ENCODE assay signal across 9 mouse cellular contexts in genomic region chr2:148851116-148851906, GRCm38 (mm10). TPM values are rescaled to one million over a fixed set of nuclear protein-coding genes. Genes with fewer than 3 reads are reported as not detected.
DNase-seq lines count a peak whose midpoint lies in the region; ATAC-seq and TF ChIP-seq lines count a peak whose summit lies in the region.
"Had no signal": no experiment of that assay in that cellular context is flagged by ENCODE, and none has a peak within 500 bp of the region (broad histone marks: within the 10 kb centered on the region; RNA-seq: fewer than 3 reads in every experiment).

No protein-coding gene starts in this region.

- H3K4me1 ChIP-seq in E14TG2a.4 (replicated peaks; ENCODE audit: low read depth, low read length), result no peaks in the 10 kb centered on the region
- no peaks in the 10 kb centered on the region for H3K4me1 ChIP-seq in forebrain, embryonic 13.5 days
- peaks cover under 1% of the 10 kb centered on the region; the same call in 1 of the 2 replicates for H3K4me1 ChIP-seq in heart, postnatal 0 days (ENCODE audit: control insufficient read depth, insufficient read depth)
- H3K4me1 ChIP-seq in liver, embryonic 13.5 days (replicated peaks), result no peaks in the 10 kb centered on the region
- no peaks in the 10 kb centered on the region for H3K4me1 ChIP-seq in stomach, embryonic 14.5 days (ENCODE audit: control insufficient read depth, insufficient read depth, low read length)

- TF ChIP-seq EP300 in heart, postnatal 0 days (IDR thresholded peaks at IDR 0.05; ENCODE audit: low read depth), result no peak

- H3K36me3 ChIP-seq in E14TG2a.4 (ENCODE audit: insufficient read depth, low read length), result no peaks in the 10 kb centered on the region
- no peaks in the 10 kb centered on the region for H3K36me3 ChIP-seq in forebrain, embryonic 13.5 days (ENCODE audit: poor library complexity, severe bottlenecking)
- no peaks in the 10 kb centered on the region for H3K36me3 ChIP-seq in heart, postnatal 0 days (replicated peaks; ENCODE audit: control insufficient read depth, insufficient read depth, low read length)
- no peaks in the 10 kb centered on the region for H3K36me3 ChIP-seq in liver, embryonic 13.5 days
- H3K36me3 ChIP-seq in stomach, embryonic 14.5 days (ENCODE audit: control insufficient read depth, insufficient read depth, low read length), result no peaks in the 10 kb centered on the region

- DNase-seq in c-Kit-positive CD71-positive TER-119-positive erythroid progenitor cells, embryonic 14.5 days (ENCODE audit: low spot score), result peak; percentile 55
- DNase-seq in heart, postnatal 0 days (ENCODE audit: low spot score), result peak; percentile 79
- peak; percentile 67 to 90 for DNase-seq in kidney, postnatal 25 days
- DNase-seq in liver, embryonic 13.5 days, result peak; percentile 17
- peak; percentile 1 to 63 for DNase-seq in natural killer cell, adult 2 months (ENCODE audit: low spot score in 2 of 2)

- no peak overlapping the region for H3K4me3 ChIP-seq in E14TG2a.4 (replicated peaks; ENCODE audit: low read length)
- H3K4me3 ChIP-seq in forebrain, embryonic 13.5 days, result no peak overlapping the region
- H3K4me3 ChIP-seq in heart, postnatal 0 days (ENCODE audit: low read depth, low read length), result no peak overlapping the region
- H3K4me3 ChIP-seq in liver, embryonic 13.5 days (replicated peaks), result no peak overlapping the region
- H3K4me3 ChIP-seq in stomach, embryonic 14.5 days (ENCODE audit: low read depth, low read length), result no peak overlapping the region

- H3K4me2 ChIP-seq in forebrain, embryonic 13.5 days, result no peak overlapping the region
- no peak overlapping the region for H3K4me2 ChIP-seq in heart, postnatal 0 days (ENCODE audit: low read depth, low read length)
- no peak overlapping the region for H3K4me2 ChIP-seq in liver, embryonic 13.5 days
- no peak overlapping the region for H3K4me2 ChIP-seq in stomach, embryonic 14.5 days (replicated peaks; ENCODE audit: low read depth, low read length)

- ATAC-seq in forebrain, embryonic 13.5 days, result peak; percentile 80
- ATAC-seq in heart, postnatal 0 days (ENCODE audit: insufficient read depth, low read depth), result peak; percentile 67
- ATAC-seq in liver, embryonic 13.5 days (ENCODE audit: low read depth), result peak; percentile 55
- ATAC-seq in stomach, embryonic 14.5 days (ENCODE audit: insufficient number of reproducible peaks, insufficient read depth, low FRiP score, low read depth), result peak; percentile 65; the same call in 1 of the 2 replicates

- no peak overlapping the region for H3K9ac ChIP-seq in forebrain, embryonic 13.5 days
- H3K9ac ChIP-seq in heart, postnatal 0 days (replicated peaks; ENCODE audit: low read depth, low read length), result no peak overlapping the region
- H3K9ac ChIP-seq in liver, embryonic 13.5 days, result no peak overlapping the region
- H3K9ac ChIP-seq in stomach, embryonic 14.5 days (replicated peaks; ENCODE audit: low read depth, low read length), result no peak overlapping the region

- no peaks in the 10 kb centered on the region for H3K27me3 ChIP-seq in E14TG2a.4 (ENCODE audit: insufficient read depth, low read length)
- H3K27me3 ChIP-seq in forebrain, embryonic 13.5 days, result no peaks in the 10 kb centered on the region
- no peaks in the 10 kb centered on the region for H3K27me3 ChIP-seq in heart, postnatal 0 days (ENCODE audit: control insufficient read depth, insufficient read depth, low read length)
- no peaks in the 10 kb centered on the region for H3K27me3 ChIP-seq in liver, embryonic 13.5 days
- H3K27me3 ChIP-seq in stomach, embryonic 14.5 days (ENCODE audit: control insufficient read depth, insufficient read depth, low read length), result no peaks in the 10 kb centered on the region

- WGBS in forebrain, embryonic 13.5 days, result 44% methylated on average over 8 of the region's 8 CpGs
- 37% methylated on average over 8 of the region's 8 CpGs for WGBS in heart, postnatal 0 days
- WGBS in liver, embryonic 13.5 days (ENCODE audit: insufficient replicate concordance), result 35% methylated on average over 8 of the region's 8 CpGs
- WGBS in stomach, embryonic 14.5 days, result 46% methylated on average over 8 of the region's 8 CpGs

- peak; percentile 62 for TF ChIP-seq CTCF in E14TG2a.4 (conservative IDR thresholded peaks at IDR 0.05; ENCODE audit: low read length)
- TF ChIP-seq CTCF in heart, postnatal 0 days (IDR thresholded peaks at IDR 0.05; ENCODE audit: low read depth), result peak; percentile 92

- peaks cover 9% of the 10 kb centered on the region; the same call in 1 of the 2 replicates for H3K9me3 ChIP-seq in E14TG2a.4 (ENCODE audit: low read length)
- H3K9me3 ChIP-seq in forebrain, embryonic 13.5 days (replicated peaks), result no peaks in the 10 kb centered on the region
- no peaks in the 10 kb centered on the region for H3K9me3 ChIP-seq in heart, postnatal 0 days (replicated peaks; ENCODE audit: control insufficient read depth, low read length)
- no peaks in the 10 kb centered on the region for H3K9me3 ChIP-seq in liver, embryonic 13.5 days (replicated peaks)
- H3K9me3 ChIP-seq in stomach, embryonic 14.5 days (ENCODE audit: control insufficient read depth, low read depth, low read length), result no peaks in the 10 kb centered on the region

- no peak overlapping the region for H3K27ac ChIP-seq in forebrain, embryonic 13.5 days
- no peak overlapping the region for H3K27ac ChIP-seq in heart, postnatal 0 days (ENCODE audit: low read depth)
- H3K27ac ChIP-seq in liver, embryonic 13.5 days, result no peak overlapping the region
- H3K27ac ChIP-seq in stomach, embryonic 14.5 days (ENCODE audit: low read length), result no peak overlapping the region

RNA-seq across cellular contexts. Expression of gene 9230104L09Rik, which starts 13.5 kb away (rescaled TPM):
- not detected in 2 replicates for polyA plus RNA-seq in forebrain, embryonic 13.5 days (2015; fragmentation: Nextera tagmentation; extraction: Ambion mirVana)
- not detected in 2 replicates for total RNA-seq in heart, postnatal 0 days (2014; rRNA removed; ENCODE audit: low replicate concordance)
- 0.98 and 1.5 TPM in 2 replicates for polyA plus RNA-seq in heart, postnatal 0 days (2015; fragmentation: Nextera tagmentation; extraction: Ambion mirVana)
- polyA plus RNA-seq in liver, embryonic 13.5 days (2015; fragmentation: Nextera tagmentation; extraction: Ambion mirVana), result not detected in 2 replicates
- not detected in 2 replicates for polyA plus RNA-seq in stomach, embryonic 14.5 days (2014; fragmentation: Nextera tagmentation; extraction: Ambion mirVana)

RNA-seq across cellular contexts. Expression of gene Cst9, which starts 16.4 kb away (rescaled TPM):
- polyA plus RNA-seq in forebrain, embryonic 13.5 days (2015; fragmentation: Nextera tagmentation; extraction: Ambion mirVana), result not detected in 2 replicates
- 6.6 TPM in 1 of 2 replicates, not detected in the other for total RNA-seq in heart, postnatal 0 days (2014; rRNA removed; ENCODE audit: low replicate concordance)
- 14.8 and 16.8 TPM in 2 replicates for polyA plus RNA-seq in heart, postnatal 0 days (2015; fragmentation: Nextera tagmentation; extraction: Ambion mirVana)
- polyA plus RNA-seq in liver, embryonic 13.5 days (2015; fragmentation: Nextera tagmentation; extraction: Ambion mirVana), result 0.28 and 0.40 TPM in 2 replicates
- not detected in 2 replicates for polyA plus RNA-seq in stomach, embryonic 14.5 days (2014; fragmentation: Nextera tagmentation; extraction: Ambion mirVana)

RNA-seq across cellular contexts. Expression of gene Cst3, which starts 24.2 kb away (rescaled TPM):
- polyA plus RNA-seq in forebrain, embryonic 13.5 days (2015; fragmentation: Nextera tagmentation; extraction: Ambion mirVana), result 414 and 419 TPM in 2 replicates
- total RNA-seq in heart, postnatal 0 days (2014; rRNA removed; ENCODE audit: low replicate concordance), result 499 and 550 TPM in 2 replicates
- 883 and 898 TPM in 2 replicates for polyA plus RNA-seq in heart, postnatal 0 days (2015; fragmentation: Nextera tagmentation; extraction: Ambion mirVana)
- polyA plus RNA-seq in liver, embryonic 13.5 days (2015; fragmentation: Nextera tagmentation; extraction: Ambion mirVana), result 128 and 144 TPM in 2 replicates
- polyA plus RNA-seq in stomach, embryonic 14.5 days (2014; fragmentation: Nextera tagmentation; extraction: Ambion mirVana), result 533 and 548 TPM in 2 replicates

RNA-seq across cellular contexts. Expression of gene Cst13, which starts 31.4 kb away (rescaled TPM):
- polyA plus RNA-seq in forebrain, embryonic 13.5 days (2015; fragmentation: Nextera tagmentation; extraction: Ambion mirVana), result not detected in 2 replicates
- not detected in 2 replicates for total RNA-seq in heart, postnatal 0 days (2014; rRNA removed; ENCODE audit: low replicate concordance)
- polyA plus RNA-seq in heart, postnatal 0 days (2015; fragmentation: Nextera tagmentation; extraction: Ambion mirVana), result not detected in 2 replicates
- not detected in 2 replicates for polyA plus RNA-seq in liver, embryonic 13.5 days (2015; fragmentation: Nextera tagmentation; extraction: Ambion mirVana)
- polyA plus RNA-seq in stomach, embryonic 14.5 days (2014; fragmentation: Nextera tagmentation; extraction: Ambion mirVana), result not detected in 2 replicates
- polyA plus RNA-seq: gonadal fat pad, adult 2 months had no signal

RNA-seq across cellular contexts. Expression of gene Cst8, which starts 52.7 kb away (rescaled TPM):
- polyA plus RNA-seq in forebrain, embryonic 13.5 days (2015; fragmentation: Nextera tagmentation; extraction: Ambion mirVana), result not detected in 2 replicates
- not detected in 2 replicates for total RNA-seq in heart, postnatal 0 days (2014; rRNA removed; ENCODE audit: low replicate concordance)
- polyA plus RNA-seq in heart, postnatal 0 days (2015; fragmentation: Nextera tagmentation; extraction: Ambion mirVana), result not detected in 2 replicates
- polyA plus RNA-seq in liver, embryonic 13.5 days (2015; fragmentation: Nextera tagmentation; extraction: Ambion mirVana), result not detected in 2 replicates
- polyA plus RNA-seq in stomach, embryonic 14.5 days (2014; fragmentation: Nextera tagmentation; extraction: Ambion mirVana), result 0.68 TPM in 1 of 2 replicates, not detected in the other

Comparison
In these comparisons a context has a peak if more than half of its experiments do, and no peak if none do; other contexts are left out.
1. DNase-seq: peak in every context shown above with its lines; median percentile 79 in heart, postnatal 0 days; 78 in kidney, postnatal 25 days; 55 in c-Kit-positive CD71-positive TER-119-positive erythroid progenitor cells, embryonic 14.5 days; 32 in natural killer cell, adult 2 months; 17 in liver, embryonic 13.5 days.
2. RNA of gene Cst9, which starts 16.4 kb away (polyA plus RNA-seq): 14.8 to 16.8 TPM in heart, postnatal 0 days; 0.28 to 0.40 TPM in liver, embryonic 13.5 days, not detected in stomach, embryonic 14.5 days and not detected in forebrain, embryonic 13.5 days; every median in the first group is over 10 times any median in the second.
3. Peak in every context shown above with its lines, with median percentiles within 50 percentile points of each other: ATAC-seq.